Mouse (Mus musculus) cerebellum, adult 9-11 months (tissue): Measurements from ENCODE around the gene Tmtc1.

Experiments used
- DNase-seq: peaks from one replicate; pipeline ENCODE4 v3.0.0; 2022

The Tmtc1 gene

DNA sequence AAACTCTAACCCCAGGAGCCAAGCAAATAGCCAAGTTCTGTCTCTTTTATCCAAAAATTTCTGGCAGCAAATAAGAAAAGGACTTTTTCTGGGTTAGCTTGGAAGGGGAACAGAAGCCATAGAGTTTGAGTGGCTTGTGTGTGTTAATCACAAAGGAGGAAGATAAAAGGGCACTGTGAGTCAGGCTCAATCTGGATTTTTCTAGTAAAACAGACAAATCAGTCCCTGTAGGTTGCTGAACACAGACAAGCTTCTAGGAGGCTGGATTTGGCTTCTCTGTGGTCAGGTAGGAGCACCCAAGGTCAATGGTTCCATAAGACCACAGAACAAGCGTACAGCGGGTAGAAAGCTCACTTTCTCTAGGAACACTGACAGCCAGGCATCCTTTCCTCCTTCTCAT lies 141.9 kb downstream of the Tmtc1 start:
- DNase-seq, result no peak

DNA sequence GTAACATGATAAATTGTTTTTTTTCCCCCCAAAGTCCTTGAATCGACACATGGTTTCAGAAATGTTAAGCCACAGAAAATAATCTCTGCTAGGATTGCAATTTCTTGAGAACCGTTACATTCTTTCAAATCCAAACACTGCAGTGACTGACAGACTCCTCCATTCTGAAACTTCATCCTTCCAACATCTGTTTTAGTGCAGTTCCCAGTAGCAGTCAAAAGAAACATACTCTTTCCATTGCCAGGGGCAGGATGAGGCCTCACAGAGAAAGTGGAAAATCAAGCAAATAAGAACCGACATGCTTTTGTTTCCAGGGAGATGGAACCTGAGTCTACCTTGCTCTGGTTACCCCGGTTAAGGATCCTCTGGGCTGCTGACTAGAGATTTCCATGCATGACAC lies 147.1 kb downstream of the Tmtc1 start:
- DNase-seq, result no peak

DNA sequence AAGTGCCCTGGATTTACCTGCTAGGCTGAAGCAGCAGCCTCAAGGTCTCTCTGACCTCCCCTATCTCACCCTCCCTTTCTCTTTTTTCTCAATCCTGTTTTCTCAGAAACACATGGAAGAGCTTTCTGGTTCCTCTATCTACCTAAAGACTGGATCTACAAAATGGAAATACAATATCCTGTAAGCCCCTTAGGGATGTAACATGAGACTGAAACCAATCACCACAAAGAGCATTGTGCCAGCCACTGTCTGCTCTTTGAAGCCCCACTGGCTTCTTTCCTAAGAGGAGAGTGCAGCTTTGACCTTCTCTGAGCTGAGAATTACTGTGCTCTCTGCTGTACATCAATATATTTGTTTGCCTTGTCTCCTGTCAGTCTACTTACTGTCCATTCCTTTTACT lies 147.8 kb downstream of the Tmtc1 start:
- no peak for DNase-seq

DNA sequence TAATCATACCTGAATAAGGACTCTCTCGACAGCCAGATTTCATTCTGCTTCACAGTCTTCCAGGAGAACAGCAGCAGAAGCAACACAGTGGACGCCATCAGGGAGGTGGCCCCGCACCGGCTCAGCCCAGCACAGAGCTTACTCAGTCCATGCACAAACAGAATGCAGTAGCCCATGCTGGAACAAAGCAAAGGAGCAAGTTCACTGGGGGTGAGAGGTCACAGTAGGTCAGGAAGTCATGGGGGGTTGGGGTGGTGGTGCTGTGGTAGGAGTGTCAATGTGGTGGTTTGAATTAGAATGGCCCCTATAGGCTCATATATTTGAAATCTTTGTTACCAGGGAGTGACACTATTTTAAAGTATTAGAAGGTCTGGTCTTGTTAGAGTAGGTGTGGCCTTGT lies 149.7 kb downstream of the Tmtc1 start:
- DNase-seq, result no peak

DNA sequence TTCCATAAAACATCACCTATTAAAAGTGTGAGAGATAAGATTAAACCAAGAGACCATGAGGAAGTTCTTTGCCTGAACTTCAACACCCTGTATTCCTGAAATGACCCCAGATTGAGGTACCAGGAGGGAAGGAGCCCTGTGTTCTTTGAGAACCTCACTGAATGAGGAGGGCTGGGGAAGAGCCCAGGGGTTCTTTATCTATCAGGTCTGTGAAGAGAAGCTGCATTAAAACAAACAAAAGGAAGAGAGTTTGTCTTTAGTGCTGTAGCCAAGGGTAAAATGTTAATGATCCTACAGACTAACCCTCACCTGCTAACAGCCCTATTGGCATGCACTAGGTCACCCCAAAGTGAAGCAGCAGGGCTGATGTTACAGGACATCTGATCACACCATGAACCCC lies 153.3 kb downstream of the Tmtc1 start:
- DNase-seq, result no peak

DNA sequence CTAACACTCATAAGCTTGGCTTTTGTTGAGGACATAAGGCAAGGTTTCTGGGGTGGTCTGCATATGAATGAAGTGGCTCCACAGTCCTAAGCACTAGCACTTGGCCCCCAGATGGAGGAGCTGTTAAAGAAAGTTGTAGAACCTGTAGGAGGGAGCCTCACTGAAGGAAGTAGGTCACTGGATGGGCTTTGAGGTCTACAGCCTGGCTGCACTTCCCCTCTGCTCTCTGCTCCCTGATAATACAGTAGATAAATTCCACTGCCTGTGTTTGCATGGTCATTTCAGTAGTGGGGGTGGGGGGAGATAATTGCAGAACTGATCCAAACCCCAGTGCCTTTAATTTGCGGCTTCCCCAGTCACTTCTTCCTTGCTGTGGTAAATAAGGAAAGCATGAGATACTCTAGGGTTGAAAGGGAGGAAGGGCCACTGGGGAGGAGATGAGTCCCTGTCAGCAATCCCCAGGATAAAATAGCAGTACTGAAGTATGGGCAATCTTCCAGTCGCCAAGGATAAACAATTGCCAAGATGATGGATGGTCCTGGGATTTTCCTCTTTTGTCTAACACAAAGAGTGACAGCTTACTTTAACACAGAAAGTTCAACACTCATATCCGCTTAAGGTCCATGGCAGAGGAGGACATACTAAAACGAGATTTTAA lies 160.8 kb downstream of the Tmtc1 start:
- no peak for DNase-seq

DNA sequence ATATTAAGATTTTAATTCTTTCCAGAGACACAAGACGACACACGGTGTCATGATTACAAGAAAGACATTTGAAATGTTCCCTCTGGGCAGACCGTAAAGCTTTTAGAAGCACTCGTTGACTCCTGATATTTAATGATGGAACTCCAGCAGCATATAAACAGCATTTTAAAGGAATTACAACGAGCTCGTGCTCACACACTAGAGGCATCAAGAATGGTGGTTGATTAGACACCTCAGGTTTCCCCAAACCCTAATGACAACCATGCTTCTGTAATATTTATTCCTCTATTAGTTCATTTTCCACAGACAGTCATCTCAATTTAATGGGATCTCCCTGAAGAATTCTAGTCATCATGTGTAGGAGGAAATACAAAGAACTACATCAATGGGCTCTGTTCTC lies 164.9 kb downstream of the Tmtc1 start:
- no peak for DNase-seq

DNA sequence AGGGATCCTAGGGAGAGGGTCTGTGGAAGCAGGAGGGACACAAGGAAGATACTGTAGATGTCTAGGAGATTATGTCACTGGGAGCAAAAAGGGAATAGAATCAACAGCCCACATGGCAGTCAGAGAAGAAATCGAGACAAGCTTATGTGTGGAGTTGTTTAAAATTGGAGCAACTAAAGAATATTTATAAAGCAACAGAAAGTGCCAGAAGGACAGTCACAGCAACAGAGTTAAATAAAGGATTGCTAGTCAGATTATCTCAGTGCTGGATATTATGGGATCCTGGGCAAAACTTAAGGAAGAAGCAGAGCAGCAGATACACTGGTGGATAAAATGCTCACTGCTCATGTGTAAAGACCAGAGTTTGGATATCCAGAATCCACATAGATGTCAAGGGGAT lies 167.8 kb downstream of the Tmtc1 start:
- DNase-seq, result no peak

DNA sequence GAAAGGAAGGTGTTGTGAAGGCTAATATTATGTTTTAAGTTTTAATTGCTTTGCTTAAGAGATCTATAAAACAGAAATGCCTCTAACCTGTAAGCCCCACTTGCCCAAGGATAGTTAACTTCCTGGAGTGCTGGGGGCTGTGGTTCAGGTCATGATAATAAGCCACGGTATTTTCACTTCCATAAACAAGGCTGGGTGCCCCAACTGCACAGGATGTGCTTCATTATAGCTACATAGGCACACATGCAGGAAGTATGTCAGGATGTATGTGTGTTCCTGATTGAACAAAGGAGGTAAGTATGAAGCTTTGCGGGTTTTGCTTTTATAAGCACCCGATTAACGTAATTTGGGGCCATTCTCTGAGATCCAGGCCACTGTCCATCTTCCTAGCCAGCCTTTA lies 169.1 kb downstream of the Tmtc1 start:
- no peak for DNase-seq

DNA sequence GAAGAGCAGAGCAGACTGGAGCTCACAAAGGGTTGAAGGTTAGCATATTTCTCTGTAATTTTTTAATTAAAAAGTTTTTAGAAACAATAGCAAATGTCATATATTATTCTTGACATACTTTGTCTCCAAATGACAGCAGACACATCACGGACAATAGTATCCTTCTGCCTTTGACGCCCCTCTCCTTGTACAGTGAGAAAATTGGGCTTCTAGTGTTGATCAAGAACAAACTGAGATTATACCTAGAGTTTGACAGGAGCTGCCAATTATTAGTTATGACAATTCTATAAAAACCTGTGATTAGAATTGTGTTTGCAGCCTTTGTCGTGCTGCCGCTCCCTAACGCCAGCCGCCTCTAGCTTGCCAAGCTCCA lies 183.5 kb downstream of the Tmtc1 start:
- no peak for DNase-seq

DNA sequence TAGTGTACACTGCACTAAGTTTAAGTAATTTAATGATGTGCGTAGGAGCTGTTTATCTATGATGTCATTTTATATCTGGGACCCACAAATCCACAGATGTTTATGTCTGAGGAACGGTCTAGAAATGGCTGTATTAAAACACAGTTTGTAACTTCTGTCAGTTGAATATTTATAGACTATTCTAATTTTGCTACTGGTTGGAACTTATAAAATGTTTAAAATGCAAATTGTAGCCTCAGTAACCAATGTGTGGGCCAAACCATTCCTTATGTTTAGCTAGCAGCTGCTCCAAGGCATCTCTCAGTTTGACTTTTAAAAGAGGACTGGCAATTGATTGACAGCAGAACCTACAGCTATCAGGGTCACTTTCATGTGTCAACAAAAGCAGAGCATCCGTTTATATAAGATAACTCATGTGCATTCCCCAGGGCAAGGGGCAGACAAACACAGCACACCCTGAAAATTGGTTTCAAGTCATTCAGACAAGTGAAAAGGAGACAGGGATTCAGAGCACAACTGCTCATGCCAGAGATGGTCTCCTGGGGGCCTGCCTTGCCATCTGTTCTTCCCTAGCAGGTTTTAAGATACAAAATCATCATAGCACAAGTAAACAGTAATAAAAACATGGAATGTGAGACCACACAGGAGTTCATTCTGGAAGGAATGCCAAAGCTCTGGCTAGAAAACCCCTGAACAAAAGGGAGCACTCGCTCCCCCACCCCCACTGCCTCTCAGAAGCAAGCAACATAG lies 184.0 kb downstream of the Tmtc1 start:
- DNase-seq, result no peak

DNA sequence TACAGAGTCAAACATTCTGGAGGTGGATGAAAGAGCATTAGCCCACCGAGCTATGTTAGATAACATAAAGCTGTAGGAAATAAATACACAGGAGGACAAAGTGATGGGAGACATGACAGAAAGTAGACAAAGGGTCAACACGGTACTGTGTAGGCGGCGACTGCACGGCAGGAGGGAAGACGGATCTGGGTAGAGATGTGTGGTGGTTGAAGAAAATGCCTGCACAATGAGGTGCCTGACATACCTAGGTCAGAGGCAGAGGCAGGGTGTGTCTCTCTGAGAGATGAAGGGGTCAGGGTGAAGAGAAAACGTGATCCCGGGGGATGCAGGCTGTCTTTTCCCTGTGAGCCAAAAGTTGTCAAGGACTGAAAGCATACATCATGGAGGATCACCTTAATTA lies 185.1 kb downstream of the Tmtc1 start:
- DNase-seq, result no peak

DNA sequence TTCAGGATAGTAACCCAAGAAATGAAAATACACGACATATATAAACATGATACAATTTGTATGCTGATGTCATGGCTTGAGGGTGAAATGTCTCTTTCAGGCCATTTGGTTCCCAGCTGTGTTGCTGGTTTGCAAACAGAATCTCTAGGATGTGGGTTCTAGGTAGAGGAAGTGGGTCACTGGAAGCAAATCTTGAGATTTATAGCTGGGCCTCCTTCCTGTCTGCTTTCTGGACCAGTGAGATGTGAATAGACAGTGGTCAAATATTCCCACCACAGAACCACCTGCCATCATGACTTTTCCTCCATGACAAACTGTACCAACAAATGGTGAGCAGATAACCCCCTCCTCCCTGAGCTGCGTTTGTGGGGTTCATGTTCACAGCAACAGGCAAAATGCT lies 186.4 kb downstream of the Tmtc1 start:
- no peak for DNase-seq

DNA sequence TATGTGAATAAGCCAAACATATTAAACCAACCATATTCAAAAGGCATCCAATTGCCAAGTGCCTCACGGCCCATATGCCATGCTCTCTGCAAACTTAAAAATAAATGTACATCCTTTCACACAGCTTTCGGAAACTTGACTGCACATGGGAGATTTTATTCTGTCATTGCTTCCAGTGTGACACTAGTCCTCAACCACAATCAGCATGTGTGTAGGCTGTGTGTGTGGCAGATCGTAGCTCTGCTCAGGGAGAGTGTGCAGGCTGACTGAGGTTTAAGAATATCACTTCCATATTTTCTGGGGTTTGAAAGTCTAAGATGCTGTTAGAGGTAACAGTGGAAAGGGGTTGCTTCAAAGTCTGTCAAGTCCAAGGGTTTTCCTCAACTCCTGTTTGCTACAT lies 188.1 kb downstream of the Tmtc1 start:
- no peak for DNase-seq

DNA sequence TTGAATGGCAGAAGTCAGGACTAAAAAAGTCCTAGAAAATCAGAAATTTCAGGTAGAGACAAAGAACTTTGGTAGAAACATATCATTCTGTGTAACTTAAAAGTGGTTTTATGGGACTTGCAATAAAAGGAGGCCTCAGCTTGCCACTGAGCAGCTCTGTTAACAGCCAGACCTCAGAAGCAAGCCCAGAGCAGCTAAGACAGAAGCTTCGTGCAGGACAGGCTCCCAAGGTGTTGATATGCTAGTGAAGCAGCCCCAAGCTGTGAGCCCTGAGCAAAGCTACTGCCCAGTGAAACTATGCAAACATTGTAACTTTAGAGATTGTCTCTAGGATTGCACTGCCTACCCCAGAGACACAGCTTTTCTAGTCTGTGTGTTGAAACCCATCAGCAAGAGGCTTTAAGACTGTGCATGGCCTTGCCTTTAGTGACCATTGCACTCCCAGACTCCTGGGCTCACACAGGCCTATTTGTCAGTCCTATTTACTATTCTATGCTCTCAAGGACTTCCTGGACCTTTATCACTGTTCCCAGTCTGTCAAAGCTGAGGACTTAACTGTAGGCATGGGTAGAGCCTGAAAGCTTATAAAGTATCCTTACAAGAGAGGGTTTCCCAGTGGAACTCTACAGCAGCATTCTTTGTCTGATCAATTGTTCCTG lies 188.7 kb downstream of the Tmtc1 start:
- DNase-seq, result no peak

DNA sequence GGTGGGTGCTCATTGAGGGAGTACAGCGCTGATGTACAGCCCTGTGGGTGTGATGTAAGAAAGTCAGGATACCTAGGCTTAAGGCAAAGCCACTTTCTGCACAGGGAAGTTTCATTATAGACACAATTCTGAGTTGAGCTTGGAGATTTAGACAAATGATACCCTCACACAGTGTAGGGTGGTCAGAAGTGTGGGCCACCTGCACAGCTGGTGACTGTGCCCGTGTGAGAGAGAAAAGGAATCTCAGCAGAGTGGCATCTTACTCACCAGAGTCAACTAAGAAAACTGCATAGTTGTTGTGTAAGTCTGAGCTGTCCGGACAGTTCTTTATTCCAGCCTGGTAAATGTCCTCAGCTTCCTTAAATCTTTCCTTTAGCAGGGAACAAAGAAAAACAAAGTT lies 195.0 kb downstream of the Tmtc1 start:
- DNase-seq, result no peak

DNA sequence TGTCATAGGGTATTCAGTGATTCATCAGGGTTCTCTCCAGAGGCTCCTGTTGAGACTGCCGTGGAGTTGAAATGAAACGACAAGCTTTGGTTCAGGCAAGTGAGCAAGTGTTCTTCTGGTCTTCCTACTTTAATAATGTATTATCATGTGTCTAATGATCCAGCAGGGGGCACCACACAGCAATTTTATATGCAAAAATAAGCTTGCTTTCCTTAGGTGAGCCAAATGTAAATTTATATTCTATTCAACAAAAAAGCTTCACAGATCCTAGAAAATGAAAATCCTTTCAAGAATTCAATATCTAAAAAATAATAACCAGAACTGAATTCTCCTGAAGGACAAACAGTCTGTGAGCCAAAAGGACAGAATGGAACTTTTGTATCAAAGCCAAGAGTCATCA lies 195.6 kb downstream of the Tmtc1 start:
- DNase-seq, result no peak

DNA sequence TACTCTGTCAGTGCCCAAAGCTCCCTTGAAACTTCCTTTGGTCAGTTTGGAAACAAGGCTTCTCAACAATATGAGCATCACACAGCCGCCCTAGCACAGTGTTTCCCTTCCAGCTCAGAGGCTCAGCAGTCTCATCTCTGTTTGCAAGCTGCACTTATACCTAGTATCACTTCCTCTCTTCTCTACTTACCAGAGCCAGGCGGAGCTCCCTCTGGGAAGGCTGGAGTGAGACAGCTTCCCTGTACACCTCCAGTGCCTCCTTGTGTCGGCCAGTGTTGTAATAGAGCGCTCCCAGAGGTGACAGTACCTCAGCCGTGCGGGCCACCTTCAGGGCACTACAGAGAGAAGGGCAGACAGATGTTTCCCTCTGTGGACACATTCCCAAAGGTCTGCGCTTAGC lies 197.6 kb downstream of the Tmtc1 start:
- no peak for DNase-seq

DNA sequence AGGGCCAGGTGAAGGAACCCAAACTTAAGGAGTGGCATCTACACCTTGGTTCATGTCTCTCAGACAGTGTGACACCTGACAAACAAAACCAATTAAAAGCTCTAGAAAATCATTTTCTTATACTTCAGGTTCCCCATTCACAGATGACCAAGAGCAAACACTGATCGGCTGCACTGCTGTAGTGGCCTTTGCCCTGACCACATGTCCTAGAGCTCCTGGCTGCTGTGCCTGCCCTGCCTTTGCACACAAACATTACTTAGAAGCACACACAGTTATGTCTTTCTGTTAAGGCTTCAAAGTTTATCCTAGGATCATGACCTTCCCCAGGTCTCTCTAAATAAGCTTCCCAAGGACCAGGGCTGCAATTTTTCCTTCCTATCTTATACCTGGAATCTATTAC lies 199.4 kb downstream of the Tmtc1 start:
- no peak for DNase-seq

DNA sequence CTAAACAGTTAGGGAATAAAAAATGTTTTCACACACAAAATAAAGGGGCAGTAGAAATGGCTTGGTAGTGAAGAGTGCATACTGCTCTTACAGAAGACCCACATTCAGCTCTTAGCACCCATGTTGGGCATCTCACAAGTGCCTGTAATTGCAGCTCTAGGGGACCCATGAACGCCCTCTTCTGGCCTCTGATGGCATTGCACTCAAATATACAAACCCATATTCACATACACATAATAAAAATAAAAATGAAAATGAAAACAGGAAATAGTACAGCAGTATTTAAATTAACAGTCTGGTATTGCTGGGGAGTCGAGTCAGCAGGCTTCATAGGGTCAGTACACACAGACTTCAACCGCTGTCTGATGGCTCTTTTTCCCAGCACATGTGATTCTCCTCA lies 201.9 kb downstream of the Tmtc1 start:
- DNase-seq, result no peak

DNA sequence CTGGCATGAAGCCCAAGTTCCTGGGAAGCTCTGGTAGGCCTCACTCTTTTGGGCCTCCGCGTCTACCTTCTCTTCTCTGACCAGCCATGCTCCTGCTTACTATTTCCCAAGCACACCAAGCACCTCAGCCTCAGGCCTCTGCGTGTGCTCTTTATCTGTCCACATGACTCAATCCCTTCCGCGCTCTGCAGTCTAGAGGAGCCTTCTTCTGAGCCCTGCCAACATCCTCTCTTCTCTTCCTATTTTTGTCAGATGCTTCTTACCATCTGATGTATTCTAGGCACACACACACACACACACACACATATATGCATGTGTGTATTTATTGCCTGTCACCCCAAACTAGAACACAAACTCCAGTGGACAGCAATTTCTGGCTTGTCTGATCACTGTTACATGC lies 202.5 kb downstream of the Tmtc1 start:
- DNase-seq, result no peak

DNA sequence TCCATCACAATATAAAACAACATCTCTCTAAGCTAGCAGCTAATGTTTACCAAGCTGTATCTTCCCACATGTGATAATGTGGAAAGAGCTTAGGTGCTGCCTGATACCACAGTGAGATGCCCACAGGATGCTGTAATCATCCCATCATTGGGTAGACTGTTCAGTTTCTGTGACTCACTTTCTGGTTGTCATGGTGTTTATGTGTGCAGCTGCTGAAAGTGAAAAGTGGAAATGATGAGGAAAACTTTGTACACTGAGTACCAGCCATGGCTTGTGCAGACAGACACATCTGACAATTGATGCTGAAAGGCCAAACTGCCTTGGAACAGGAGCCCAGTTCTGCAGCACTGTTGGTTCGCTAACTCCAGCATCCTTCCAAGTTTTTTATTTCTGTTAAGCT lies 204.9 kb downstream of the Tmtc1 start:
- DNase-seq, result no peak

DNA sequence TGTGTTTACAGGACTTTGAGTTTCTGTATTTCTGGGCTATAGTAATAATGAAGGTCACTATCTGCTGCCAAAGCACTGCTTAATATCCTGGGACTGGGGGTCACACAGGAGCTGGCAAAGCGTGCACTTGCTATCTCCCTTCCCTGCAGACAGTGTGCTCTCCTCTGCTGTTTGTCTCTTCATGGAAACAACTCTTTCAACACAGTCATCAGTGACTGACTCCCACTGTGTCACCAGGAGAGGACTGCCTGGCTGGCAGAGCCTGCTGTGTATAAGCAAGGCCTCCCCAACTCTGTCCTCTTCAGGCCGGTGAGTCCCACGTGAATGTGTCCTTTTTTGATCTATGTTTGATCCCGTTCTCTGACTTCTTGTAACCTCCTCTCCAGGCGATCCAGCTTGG lies 206.7 kb downstream of the Tmtc1 start:
- DNase-seq, result no peak

DNA sequence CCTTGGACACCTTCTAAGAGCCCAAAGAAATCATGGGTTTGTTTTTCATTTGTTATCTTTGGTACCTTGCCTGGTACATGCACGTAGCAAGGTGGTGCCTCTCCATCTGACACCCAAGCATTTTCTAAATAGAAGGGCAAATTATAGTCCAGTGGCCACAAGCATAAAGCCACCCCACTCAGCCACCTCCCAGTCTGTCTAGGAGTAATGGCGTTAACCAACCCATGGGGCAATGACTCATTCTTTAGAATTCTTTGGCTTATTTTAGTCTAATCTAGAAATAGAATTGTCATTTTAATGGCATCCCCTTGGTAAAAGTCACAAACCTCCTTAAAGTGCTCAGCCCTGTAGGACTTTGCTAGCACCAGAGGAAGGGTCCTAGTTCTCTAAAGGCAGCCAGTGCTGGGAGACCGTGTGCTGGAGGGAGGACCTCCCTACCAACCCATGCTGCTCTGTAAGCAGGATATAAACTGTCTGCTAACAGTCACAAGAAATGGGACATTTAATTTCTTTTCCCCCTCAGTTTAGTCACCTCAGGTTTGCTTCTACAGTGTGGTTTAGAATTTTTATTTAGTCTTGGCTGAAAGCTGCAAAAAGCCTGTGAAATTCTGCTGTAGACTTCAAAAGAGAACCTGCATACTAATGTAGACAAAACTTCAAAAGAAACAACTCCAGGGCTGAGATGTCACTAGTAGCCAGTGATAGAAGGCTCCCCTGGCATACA lies 209.9 kb downstream of the Tmtc1 start:
- DNase-seq, result no peak
